Mouse (Mus musculus) mature B cell (primary cell): Measurements from ENCODE around the gene Serhl.

Experiments
- in situ Hi-C: fragments of 300-500 bp; cut with MboI; formaldehyde crosslinking; loops from 2 replicates; pipeline ENCODE4 v1.14.3; 2019

The Serhl gene

DNA sequence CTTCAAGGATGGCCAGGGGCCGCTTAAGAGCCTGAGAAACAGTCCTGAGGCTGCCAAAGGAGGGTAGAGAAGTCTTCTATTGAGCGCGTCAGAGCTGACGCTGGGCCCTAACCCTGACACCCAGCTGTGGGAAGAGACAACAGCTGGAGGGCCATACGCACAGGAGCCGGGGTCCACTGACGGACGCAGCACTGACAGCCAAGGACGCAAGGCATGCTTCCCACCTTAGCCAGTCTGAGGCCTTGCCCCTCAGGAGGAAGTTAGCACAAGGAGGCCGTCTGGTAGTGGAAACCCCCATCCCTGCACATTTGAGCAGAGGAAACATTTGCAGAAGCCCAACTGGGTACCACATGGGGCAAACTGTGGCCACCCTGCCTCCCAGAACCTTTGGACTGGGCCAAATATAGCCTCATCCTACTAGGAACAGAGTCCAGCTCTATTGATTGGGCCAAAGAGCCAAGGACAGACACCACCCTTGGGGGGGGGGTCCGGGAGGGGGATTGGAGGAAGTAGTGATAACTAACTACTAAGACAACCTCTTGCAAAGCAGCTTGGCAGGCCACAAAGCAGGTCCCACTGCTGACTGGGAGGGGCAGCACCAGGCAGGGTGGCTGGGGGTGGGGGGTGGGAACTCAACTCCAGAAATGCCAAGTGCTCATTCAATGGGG, 73.6 kb downstream of the Serhl start:
- in situ Hi-C loops: no loop called here

DNA sequence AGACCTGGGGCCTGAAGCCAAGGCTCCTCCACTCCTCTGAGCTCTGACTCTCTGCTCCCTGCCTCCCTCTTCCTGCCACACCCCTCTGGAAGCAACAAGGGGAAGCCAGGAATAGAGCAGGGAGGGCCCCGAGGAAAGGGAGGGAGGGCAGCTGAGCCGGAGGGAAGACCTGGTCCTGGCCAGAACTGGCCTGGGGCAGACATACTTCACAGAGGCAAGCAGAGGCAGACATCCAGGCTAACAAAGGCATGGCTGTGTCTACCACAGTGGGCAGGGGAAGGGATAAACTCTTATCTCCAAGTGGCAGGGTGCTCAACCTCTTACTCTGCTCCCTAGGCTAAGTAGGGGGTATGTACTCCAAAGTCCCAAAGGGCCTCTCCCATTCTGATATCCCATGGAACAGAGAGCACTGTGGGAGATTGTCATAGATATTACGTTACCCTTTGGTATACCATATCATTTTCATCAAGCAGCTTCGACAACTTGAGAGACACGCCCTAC, 75.7 kb downstream of the Serhl start:
- in situ Hi-C loops: no loop called here

DNA sequence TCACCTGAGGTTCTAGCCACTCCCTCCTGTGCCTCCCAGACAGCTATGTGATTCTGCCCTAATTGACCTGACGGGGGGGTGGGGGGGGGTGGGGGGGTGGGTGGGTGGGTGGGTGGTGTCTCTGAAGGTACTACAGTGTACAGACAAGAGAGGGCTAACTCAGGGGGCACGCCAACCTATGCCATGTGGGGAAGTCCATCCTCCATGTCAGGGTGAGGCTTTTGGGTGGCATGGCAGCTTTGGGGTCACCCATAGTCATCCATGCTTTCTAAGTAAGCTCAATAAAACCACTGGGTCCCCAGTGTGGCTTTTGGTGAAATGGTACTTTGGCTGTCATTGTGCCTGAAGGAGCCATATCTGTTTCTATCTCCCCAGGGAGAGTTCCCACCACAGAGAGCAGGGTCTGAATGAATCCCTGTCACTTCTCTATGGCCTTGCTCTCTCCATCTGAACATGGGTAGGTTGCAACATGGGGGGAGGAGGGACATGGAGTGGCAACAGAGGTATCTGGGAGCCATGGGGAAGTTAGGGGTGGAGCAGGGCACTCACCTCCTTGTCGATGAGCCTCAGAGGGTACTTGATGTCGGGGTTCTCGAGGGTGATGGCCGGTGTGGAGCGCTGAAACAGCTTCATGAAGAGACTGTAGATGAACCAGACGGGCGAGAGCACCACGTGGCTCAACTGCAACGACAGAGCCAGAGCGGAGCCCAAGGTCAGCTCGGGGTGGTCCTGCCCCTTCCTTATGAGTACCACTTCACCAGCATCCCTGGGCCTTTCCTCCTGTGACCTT, 76.4 kb downstream of the Serhl start:
- in situ Hi-C loops: no loop called here
